9 mouse cellular contexts compared by ENCODE assay signal in genomic region chr9:101250486-101250885, GRCm38 (mm10). TPM values are rescaled to one million over a fixed set of nuclear protein-coding genes. Genes with fewer than 3 reads are reported as not detected.
A peak's percentile ranks its signal among the peaks of the same experiment; 100 is the strongest.
DNase-seq lines count a peak whose midpoint lies in the region; ATAC-seq lines count a peak whose summit lies in the region.
"Had no signal": no experiment of that assay in that cellular context is flagged by ENCODE, and none has a peak within 500 bp of the region (broad histone marks: within the 10 kb centered on the region; RNA-seq: fewer than 3 reads in every experiment).

No protein-coding gene starts in this region.

- peak overlapping the region; percentile 68 for H3K4me3 ChIP-seq in forebrain, embryonic 15.5 days
- H3K4me3 ChIP-seq in kidney, embryonic 15.5 days (replicated peaks), result peak overlapping the region; percentile 89
- H3K4me3 ChIP-seq in midbrain, embryonic 15.5 days, result peak overlapping the region; percentile 80

- no peaks in the 10 kb centered on the region for H3K36me3 ChIP-seq in forebrain, embryonic 15.5 days
- no peaks in the 10 kb centered on the region for H3K36me3 ChIP-seq in kidney, embryonic 15.5 days
- no peaks in the 10 kb centered on the region for H3K36me3 ChIP-seq in midbrain, embryonic 15.5 days (replicated peaks)

- peak overlapping the region; percentile 52 for H3K4me2 ChIP-seq in forebrain, embryonic 15.5 days (replicated peaks)
- H3K4me2 ChIP-seq in kidney, embryonic 15.5 days, result peak overlapping the region; percentile 70
- peak overlapping the region; percentile 54 for H3K4me2 ChIP-seq in midbrain, embryonic 15.5 days

- peak overlapping the region; percentile 93 for H3K27ac ChIP-seq in forebrain, embryonic 15.5 days (replicated peaks)
- peak overlapping the region; percentile 98 for H3K27ac ChIP-seq in kidney, embryonic 15.5 days
- H3K27ac ChIP-seq in midbrain, embryonic 15.5 days, result peak overlapping the region; percentile 91

- DNase-seq in heart, adult 11 months, result peak; percentile 90
- no peak for DNase-seq in heart, postnatal 25 days (ENCODE audit: low spot score)
- DNase-seq in MEL-GATA-1-ER (ENCODE audit: extremely low read depth, low read depth), result peak; percentile 12
- DNase-seq in urinary bladder, postnatal 4 days (ENCODE audit: low spot score in 2 of 2), result no peak
- no peak for DNase-seq in urinary bladder, postnatal 10 days (ENCODE audit: low spot score)

- no peaks in the 10 kb centered on the region for H3K27me3 ChIP-seq in forebrain, embryonic 15.5 days
- H3K27me3 ChIP-seq in kidney, embryonic 15.5 days, result no peaks in the 10 kb centered on the region
- no peaks in the 10 kb centered on the region for H3K27me3 ChIP-seq in midbrain, embryonic 15.5 days (replicated peaks)
- H3K27me3 ChIP-seq: Patski had no signal

- H3K4me1 ChIP-seq in forebrain, embryonic 15.5 days, result peaks cover 26% of the 10 kb centered on the region
- H3K4me1 ChIP-seq in kidney, embryonic 15.5 days, result peaks cover 27% of the 10 kb centered on the region
- H3K4me1 ChIP-seq in midbrain, embryonic 15.5 days, result peaks cover 24% of the 10 kb centered on the region

- ATAC-seq in forebrain, embryonic 15.5 days (replicated peaks), result no peak
- no peak for ATAC-seq in kidney, embryonic 15.5 days (replicated peaks; ENCODE audit: low FRiP score)
- no peak for ATAC-seq in midbrain, embryonic 15.5 days (replicated peaks)

- no peaks in the 10 kb centered on the region for H3K9me3 ChIP-seq in forebrain, embryonic 15.5 days
- H3K9me3 ChIP-seq in kidney, embryonic 15.5 days (replicated peaks), result no peaks in the 10 kb centered on the region
- no peaks in the 10 kb centered on the region for H3K9me3 ChIP-seq in midbrain, embryonic 15.5 days

- intact Hi-C loops in heart, postnatal 25 days (cut with DNase I), result loop anchor here (2.0 kb wide), 1 partner anchor 68 kb away; no protein-coding TSS in a partner anchor

- under 1% methylated on average over 11 of the region's 11 CpGs for WGBS in forebrain, embryonic 15.5 days
- WGBS in kidney, embryonic 15.5 days, result 7% methylated on average over 11 of the region's 11 CpGs
- 3% methylated on average over 11 of the region's 11 CpGs for WGBS in midbrain, embryonic 15.5 days

- H3K9ac ChIP-seq in forebrain, embryonic 15.5 days (replicated peaks), result peak overlapping the region; percentile 81
- H3K9ac ChIP-seq in kidney, embryonic 15.5 days, result peak overlapping the region; percentile 87
- peak overlapping the region; percentile 71 for H3K9ac ChIP-seq in midbrain, embryonic 15.5 days

RNA-seq across cellular contexts. Expression of gene Ppp2r3a, which starts 1.1 kb away (rescaled TPM):
- 100 to 1,000 TPM; 229 to 237 TPM for total RNA-seq in heart, postnatal 25 days (2021)
- 20.8 and 21.8 TPM in 2 replicates for polyA plus RNA-seq in forebrain, embryonic 15.5 days (2015; fragmentation: Nextera tagmentation; extraction: Ambion mirVana)
- 16.4 and 17.5 TPM in 2 replicates for polyA plus RNA-seq in kidney, embryonic 15.5 days (2015; fragmentation: Nextera tagmentation; extraction: Ambion mirVana)
- 24.8 and 26.0 TPM in 2 replicates for polyA plus RNA-seq in midbrain, embryonic 15.5 days (2015; fragmentation: Nextera tagmentation; extraction: Ambion mirVana)

Comparison
In these comparisons a context has a peak if more than half of its experiments do, and no peak if none do; other contexts are left out.
1. DNase-seq: peak in heart, adult 11 months (single experiment) and MEL-GATA-1-ER (single experiment); none in heart, postnatal 25 days (single experiment), urinary bladder, postnatal 4 days (0 of 2) and urinary bladder, postnatal 10 days (single experiment).
2. Peak in every context shown above with its lines, with median percentiles within 50 percentile points of each other: H3K27ac ChIP-seq, H3K4me2 ChIP-seq, H3K4me3 ChIP-seq and H3K9ac ChIP-seq.